Mouse (Mus musculus) MEL (cell line): ENCODE data around the gene Scn3b.

Experiments
- CTCF ChIP-seq, 3 experiments: IDR thresholded peaks in 2 of 3; conservative IDR thresholded peaks in 1 of 3; 2 replicates each; pipeline ENCODE4 v1.5.1; 2011 to 2012; ENCODE audit warnings: low read length in 3 of 3, low read depth in 2 of 3, mild to moderate bottlenecking in 2 of 3, improper control_type of control experiment in 1 of 3, inconsistent platforms in 1 of 3, mixed read lengths in 1 of 3, moderate library complexity in 1 of 3; ENCODE audit not compliant: control insufficient read depth in 1 of 3, insufficient read depth in 1 of 3, poor library complexity in 1 of 3, severe bottlenecking in 1 of 3
- ELF1 ChIP-seq: IDR thresholded peaks from 2 replicates; pipeline ENCODE4 v1.6.1; 2014; ENCODE audit warnings: low read depth, mild to moderate bottlenecking, inconsistent platforms, low read length, improper control_type of control experiment, moderate library complexity
- EP300 ChIP-seq, 2 experiments: IDR thresholded peaks; 2 replicates each; pipeline ENCODE4 v1.6.1; 2011; ENCODE audit warnings: improper control_type of control experiment in 2 of 2, low read length in 2 of 2, low read depth in 1 of 2, mild to moderate bottlenecking in 1 of 2
- KAT2A ChIP-seq: conservative IDR thresholded peaks from 2 replicates; pipeline ENCODE4 v1.6.1; 2012; ENCODE audit warnings: low read depth, low read length, improper control_type of control experiment, inconsistent platforms
- POLR2AphosphoS2 ChIP-seq: IDR thresholded peaks from 2 replicates; pipeline ENCODE4 v1.6.1; 2011; ENCODE audit warnings: low read length, improper control_type of control experiment
- SIN3A ChIP-seq: IDR thresholded peaks from 2 replicates; pipeline ENCODE4 v1.6.1; 2012; ENCODE audit warnings: low read length, improper control_type of control experiment, inconsistent platforms
- USF1 ChIP-seq: IDR thresholded peaks from 2 replicates; pipeline ENCODE4 v1.6.1; 2014; ENCODE audit warnings: low read depth, mild to moderate bottlenecking, inconsistent platforms, low read length, improper control_type of control experiment, moderate library complexity

GRCm38 (mm10) chr9:40334617-40335016 lies 65.6 kb downstream of the Scn3b start:
- TF ChIP-seq KAT2A, result no peak
- no peak for TF ChIP-seq ELF1
- no peak for TF ChIP-seq SIN3A
- TF ChIP-seq POLR2AphosphoS2, result no peak
- no peak for TF ChIP-seq CTCF (IDR thresholded peaks at IDR 0.05 in 2 of 3, conservative IDR thresholded peaks at IDR 0.05 in 1 of 3; ENCODE audit: control insufficient read depth in 1 of 3, insufficient read depth in 1 of 3, low read depth in 2 of 3, low read length in 3 of 3, poor library complexity in 1 of 3, severe bottlenecking in 1 of 3)
- no peak for TF ChIP-seq USF1
- no peak for TF ChIP-seq EP300 (IDR thresholded peaks at IDR 0.05; ENCODE audit: low read depth in 1 of 2, low read length in 2 of 2)
